Mouse (Mus musculus) frontal cortex, postnatal 25 days (tissue): ENCODE measurements at regions not wholly inside any gene's neighbourhood (a gene's known extent, or its start where the extent isn't known, plus 50 kb on each side); places are given as distances from the start of the nearest gene placed in this dataset.
A peak's percentile ranks its signal among the peaks of the same experiment; 100 is the strongest.

Experiments used
- DNase-seq, 2 experiments: peaks; one replicate each; pipeline ENCODE4 v3.0.0; 2022; ENCODE audit warnings: low spot score in 2 of 2

DNA sequence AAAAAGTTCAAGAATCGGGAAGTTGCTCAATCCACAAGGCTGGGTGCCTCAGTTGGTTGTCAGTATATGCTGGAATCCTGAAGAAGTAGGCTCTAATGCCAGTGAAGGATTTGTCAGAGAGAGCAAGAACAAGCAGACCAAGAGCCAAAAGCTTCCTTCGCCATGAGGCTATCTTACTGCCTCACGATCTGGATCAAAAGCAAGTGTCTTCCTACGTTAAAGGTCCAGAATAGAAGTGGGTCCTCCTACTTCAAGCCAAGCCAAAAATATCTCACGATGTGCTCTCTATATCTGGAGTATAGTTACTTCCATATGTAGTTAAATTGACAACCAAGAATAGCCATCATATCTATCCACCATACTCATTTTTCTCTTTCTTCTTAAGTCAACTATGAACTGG lies 102.5 kb upstream of the 4930578C19Rik start:
- DNase-seq, result no peak

DNA sequence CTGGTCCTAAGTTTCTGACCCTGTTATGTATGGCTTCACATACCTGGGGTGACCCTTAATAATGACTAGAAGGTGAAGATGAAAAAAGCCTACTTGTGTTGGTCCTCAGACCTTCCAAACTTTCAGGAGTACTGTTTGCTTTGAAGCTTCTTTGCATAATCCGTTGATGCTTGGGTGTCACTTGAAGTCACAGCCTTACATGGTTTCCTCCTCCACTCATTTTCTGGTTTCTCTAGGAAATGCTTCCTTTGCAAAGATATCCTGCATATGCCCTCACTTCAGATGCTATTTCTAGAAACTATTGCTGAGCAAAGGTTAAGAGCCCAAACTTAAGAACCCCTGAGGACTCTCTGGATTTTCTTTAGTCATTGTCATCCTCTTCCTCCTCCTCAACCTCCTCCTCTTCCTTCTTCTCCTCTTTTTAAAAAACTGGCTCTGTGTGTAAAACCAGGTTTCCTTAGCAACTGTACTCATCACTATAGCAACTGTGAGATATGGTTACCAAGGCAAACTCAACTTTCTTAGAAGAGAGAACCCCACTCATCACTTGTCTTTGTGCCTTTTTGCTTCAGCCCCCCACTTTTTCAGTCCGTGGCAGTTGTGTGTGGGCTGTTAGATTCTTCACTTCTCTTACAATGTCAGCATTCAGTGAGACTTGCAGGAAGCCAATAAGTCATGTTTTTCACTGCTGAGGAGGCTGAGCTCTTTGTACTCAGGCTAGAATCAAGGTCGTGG lies 59.2 kb upstream of the 4930578C19Rik start:
- peak in 1 of 2 experiments; percentile 4 for DNase-seq
